Mouse (Mus musculus) B cell, adult 2 months (primary cell): ENCODE data around the gene Dock10.

Source experiments
- DNase-seq, 2 experiments: peaks; one replicate each; pipeline ENCODE4 v3.0.0; 2022

Gene Dock10

DNA sequence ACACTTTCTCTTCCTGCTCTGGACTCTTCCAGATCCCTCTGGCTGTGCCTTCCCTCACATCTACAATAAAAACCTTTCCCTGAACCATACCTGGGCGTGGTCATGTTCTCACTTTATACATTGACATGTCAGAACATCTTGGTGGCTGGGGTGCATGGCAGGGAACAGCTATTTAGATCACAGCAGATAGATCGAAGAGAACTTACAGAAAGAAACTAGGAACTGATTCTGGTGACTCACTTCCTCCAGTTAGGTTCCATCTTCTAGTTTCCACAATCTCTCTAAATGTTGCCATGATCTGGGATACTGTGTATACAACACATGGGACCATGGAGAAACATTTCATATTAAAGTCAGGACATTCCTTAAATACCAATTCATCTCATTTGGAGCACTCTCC lies 304.4 kb downstream of the Dock10 start:
- no peak for DNase-seq

DNA sequence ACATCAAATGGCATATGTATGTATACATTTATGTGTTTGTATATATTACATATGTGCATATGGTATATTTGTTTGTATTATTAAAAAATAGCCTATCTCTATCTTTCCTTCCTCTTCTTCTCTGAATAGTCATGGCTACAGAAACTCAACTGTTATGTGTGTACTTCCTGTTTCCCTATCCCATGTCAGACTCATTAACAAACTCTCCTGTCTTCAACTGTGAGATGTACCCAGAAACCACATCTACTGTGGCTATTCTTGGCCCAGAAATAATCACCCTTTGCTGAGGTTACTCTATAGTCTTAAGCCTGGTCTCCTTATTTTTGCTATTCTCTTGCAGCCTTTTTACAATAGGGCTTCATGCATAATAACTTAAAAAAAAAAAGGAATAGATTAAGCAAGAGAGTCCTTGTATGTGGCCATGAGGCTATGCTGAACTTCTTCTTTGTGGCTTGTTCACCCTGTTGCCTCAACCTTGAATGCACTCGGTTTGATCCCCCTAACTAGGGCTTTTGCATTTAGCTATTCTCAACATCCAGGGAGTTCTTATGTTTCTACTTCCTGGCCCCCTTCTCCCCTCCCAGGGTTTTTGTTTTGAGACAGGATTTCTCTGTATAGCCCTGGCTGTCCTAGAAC lies 306.3 kb downstream of the Dock10 start:
- no peak for DNase-seq
